Mouse (Mus musculus) right cerebral cortex, adult 18-20 months (tissue): ENCODE data around the gene Kcnj4.
"Not testable (repeated sequence)": the region's sequence is repeated elsewhere in the genome, so short reads cannot be mapped to it uniquely, and the experiment has no call there.

ENCODE experiments used
- DNase-seq: peaks from one replicate; pipeline ENCODE4 v3.0.0; 2022; ENCODE audit warnings: mixed read lengths

Kcnj4 gene

GRCm38 (mm10) chr15:79511553-79512320 lies 6.7 kb upstream of the Kcnj4 start:
- DNase-seq, result peak; percentile 89

GRCm38 (mm10) chr15:79510425-79510824 lies 5.4 kb upstream of the Kcnj4 start:
- DNase-seq, result no peak

- DNase-seq, result peak; percentile 83
Measured at GRCm38 (mm10) chr15:79509998-79510397, 5.0 kb upstream of the Kcnj4 start.

GRCm38 (mm10) chr15:79507055-79507828 lies 2.2 kb upstream of the Kcnj4 start:
- no peak for DNase-seq

GRCm38 (mm10) chr15:79506460-79506859 lies 1.4 kb upstream of the Kcnj4 start:
- DNase-seq, result no peak

- peak; percentile 80 for DNase-seq
Measured at GRCm38 (mm10) chr15:79505616-79506283, 709 bp upstream of the Kcnj4 start.

- DNase-seq, result no peak
Measured at GRCm38 (mm10) chr15:79503438-79503837, 1.6 kb downstream of the Kcnj4 start.

GRCm38 (mm10) chr15:79502891-79503341 lies 2.1 kb downstream of the Kcnj4 start:
- peak; percentile 80 for DNase-seq

- DNase-seq, result no peak
Measured at GRCm38 (mm10) chr15:79500110-79500509, 4.9 kb downstream of the Kcnj4 start.

GRCm38 (mm10) chr15:79493527-79493926 lies 11.5 kb downstream of the Kcnj4 start:
- peak; percentile 75 for DNase-seq

GRCm38 (mm10) chr15:79489463-79489862 lies 15.6 kb downstream of the Kcnj4 start:
- DNase-seq, result no peak

GRCm38 (mm10) chr15:79481181-79481688 lies 23.8 kb downstream of the Kcnj4 start:
- DNase-seq, result peak; percentile 90

GRCm38 (mm10) chr15:79477227-79477626 lies 27.8 kb downstream of the Kcnj4 start:
- DNase-seq, result no peak

- peak; percentile 47 for DNase-seq
Measured at GRCm38 (mm10) chr15:79473638-79474355, 31.2 kb downstream of the Kcnj4 start.

- DNase-seq, result no peak
Measured at GRCm38 (mm10) chr15:79473042-79473441, 32.0 kb downstream of the Kcnj4 start.

GRCm38 (mm10) chr15:79471095-79471494 lies 33.9 kb downstream of the Kcnj4 start:
- peak; percentile 54 for DNase-seq

- DNase-seq, result no peak
Measured at GRCm38 (mm10) chr15:79470583-79470982, 34.5 kb downstream of the Kcnj4 start.

GRCm38 (mm10) chr15:79469577-79469976 lies 35.5 kb downstream of the Kcnj4 start:
- no peak for DNase-seq

GRCm38 (mm10) chr15:79466601-79467286 lies 38.3 kb downstream of the Kcnj4 start:
- DNase-seq, result peak; percentile 85

GRCm38 (mm10) chr15:79456546-79456945 lies 48.5 kb downstream of the Kcnj4 start:
- DNase-seq, result no peak

- not testable (repeated sequence) for DNase-seq
Measured at GRCm38 (mm10) chr15:79456104-79456503, 48.9 kb downstream of the Kcnj4 start.
